Mouse (Mus musculus): ENCODE measurements around the gene Draxin. TPM values are rescaled to one million over a fixed set of nuclear protein-coding genes. Genes with fewer than 3 reads are reported as not detected.

Draxin gene
- total and polyA plus RNA-seq, 3 experiments = 0.08 to 0.17 TPM; not detected in 1

- Histone ChIP-seq H3K4me1 (ENCODE audit: control insufficient read depth in 1 of 2, insufficient read depth in 2 of 2, low read length in 2 of 2) (peaks cover 0 to 5% of the 10 kb centered on the region in 2 experiments; a peak in 2 of 4 replicates), H3K27ac (ENCODE audit: control insufficient read depth, low read depth, low read length) (no peak overlapping the region), H3K27me3 (ENCODE audit: control insufficient read depth in 1 of 2, insufficient read depth in 2 of 2, low read length in 2 of 2) (no peaks in the 10 kb centered on the region), H3K9ac (ENCODE audit: control insufficient read depth, low read depth, low read length, poor library complexity, severe bottlenecking) (peak overlapping the region; percentile 70), H3K79me2 (ENCODE audit: control insufficient read depth, insufficient read depth, low read length, poor library complexity) (no peaks in the 10 kb centered on the region), H3K4me3 (ENCODE audit: control insufficient read depth in 1 of 2, insufficient read depth in 1 of 2, low read depth in 2 of 2, low read length in 2 of 2) (peak overlapping the region; percentile 49 to 68), H3K9me3 (replicated peaks; ENCODE audit: insufficient read depth, low read length) (no peaks in the 10 kb centered on the region), H3K36me3 (ENCODE audit: control insufficient read depth in 1 of 2, insufficient read depth in 2 of 2, low read length in 2 of 2) (no peaks in the 10 kb centered on the region; a peak in 1 of 4 replicates)
- DNase-seq (ENCODE audit: low read depth, low spot score) = peak; percentile 66
- peak; percentile 51 for TF ChIP-seq SMC3 (IDR thresholded peaks at IDR 0.05; ENCODE audit: low read depth, low read length)
- TF ChIP-seq MXI1 (IDR thresholded peaks at IDR 0.05; ENCODE audit: low read depth, low read length) = 0 out of 2 replicates have a peak, but pooled peaks have one; percentile 16
- no peak for TF ChIP-seq TAL1 (IDR thresholded peaks at IDR 0.05; ENCODE audit: low read length)
- TF ChIP-seq GABPA (IDR thresholded peaks at IDR 0.05; ENCODE audit: low read depth, low read length) = no peak
- TF ChIP-seq MAZ (IDR thresholded peaks at IDR 0.05; ENCODE audit: low read depth, low read length) = 0 out of 2 replicates have a peak, but pooled peaks have one; percentile 33
- peak; percentile 43 to 62 (median 54) for TF ChIP-seq CTCF (IDR thresholded peaks at IDR 0.05 in 2 of 3, conservative IDR thresholded peaks at IDR 0.05 in 1 of 3; ENCODE audit: control insufficient read depth in 1 of 3, insufficient read depth in 1 of 3, low read depth in 2 of 3, low read length in 3 of 3, poor library complexity in 1 of 3, severe bottlenecking in 1 of 3)
- peak; percentile 3; the same call in 1 of the 2 replicates for TF ChIP-seq RAD21 (IDR thresholded peaks at IDR 0.05; ENCODE audit: low read depth, low read length)
Observed at GRCm38 (mm10) chr4:148115467-148115866, 15.0 kb downstream of the Draxin start.

GRCm38 (mm10) chr4:148114758-148115391, 15.6 kb downstream of the Draxin start:
- peak; percentile 86 for DNase-seq (ENCODE audit: low read depth, low spot score)
- Histone ChIP-seq H3K4me3 (ENCODE audit: control insufficient read depth in 1 of 2, insufficient read depth in 1 of 2, low read depth in 2 of 2, low read length in 2 of 2) (peak overlapping the region; percentile 49 to 68), H3K4me1 (ENCODE audit: control insufficient read depth in 1 of 2, insufficient read depth in 2 of 2, low read length in 2 of 2) (peaks cover 0 to 5% of the 10 kb centered on the region in 2 experiments; a peak in 2 of 4 replicates), H3K9ac (ENCODE audit: control insufficient read depth, low read depth, low read length, poor library complexity, severe bottlenecking) (peak overlapping the region; percentile 70), H3K27me3 (ENCODE audit: control insufficient read depth in 1 of 2, insufficient read depth in 2 of 2, low read length in 2 of 2) (no peaks in the 10 kb centered on the region), H3K79me2 (ENCODE audit: control insufficient read depth, insufficient read depth, low read length, poor library complexity) (no peaks in the 10 kb centered on the region), H3K27ac (ENCODE audit: control insufficient read depth, low read depth, low read length) (no peak overlapping the region), H3K9me3 (replicated peaks; ENCODE audit: insufficient read depth, low read length) (no peaks in the 10 kb centered on the region), H3K36me3 (ENCODE audit: control insufficient read depth in 1 of 2, insufficient read depth in 2 of 2, low read length in 2 of 2) (no peaks in the 10 kb centered on the region; a peak in 1 of 4 replicates)
- no peak for TF ChIP-seq MAX (IDR thresholded peaks at IDR 0.05; ENCODE audit: low read length)
- TF ChIP-seq JUND (IDR thresholded peaks at IDR 0.05; ENCODE audit: low read depth, low read length) = no peak
- no peak for TF ChIP-seq MAFK (IDR thresholded peaks at IDR 0.05; ENCODE audit: borderline replicate concordance, low read depth, low read length)
- 0 out of 2 replicates have a peak, but pooled peaks have one; percentile 7 for TF ChIP-seq HCFC1 (IDR thresholded peaks at IDR 0.05; ENCODE audit: low read depth, low read length)
- no peak for TF ChIP-seq CHD2 (IDR thresholded peaks at IDR 0.05; ENCODE audit: low read length)
- no peak for TF ChIP-seq GATA1 (IDR thresholded peaks at IDR 0.05; ENCODE audit: low read depth, low read length)
- TF ChIP-seq USF1 (IDR thresholded peaks at IDR 0.05; ENCODE audit: low read depth, low read length) = no peak
- TF ChIP-seq ZMIZ1 (IDR thresholded peaks at IDR 0.05; ENCODE audit: low read depth, low read length) = no peak
- TF ChIP-seq KAT2A (conservative IDR thresholded peaks at IDR 0.05; ENCODE audit: low read depth, low read length) = no peak
- TF ChIP-seq POLR2AphosphoS5 (IDR thresholded peaks at IDR 0.05; ENCODE audit: borderline replicate concordance, low read depth, low read length) = no peak
- no peak for TF ChIP-seq NELFE (IDR thresholded peaks at IDR 0.05; ENCODE audit: low read depth, low read length)
- no peak for TF ChIP-seq POLR2AphosphoS2 (IDR thresholded peaks at IDR 0.05; ENCODE audit: low read length)
- no peak for TF ChIP-seq ELF1 (IDR thresholded peaks at IDR 0.05; ENCODE audit: low read depth, low read length)
- TF ChIP-seq RCOR1 (IDR thresholded peaks at IDR 0.05; ENCODE audit: low read depth, low read length) = no peak
- TF ChIP-seq MAZ (IDR thresholded peaks at IDR 0.05; ENCODE audit: low read depth, low read length) = peak; percentile 54; the same call in 1 of the 2 replicates
- no peak for TF ChIP-seq BHLHE40 (IDR thresholded peaks at IDR 0.05; ENCODE audit: borderline replicate concordance, low read depth, low read length)
- TF ChIP-seq SMC3 (IDR thresholded peaks at IDR 0.05; ENCODE audit: low read depth, low read length) = peak; percentile 73
- peak; percentile 76 for TF ChIP-seq RAD21 (IDR thresholded peaks at IDR 0.05; ENCODE audit: low read depth, low read length)
- TF ChIP-seq MYB (IDR thresholded peaks at IDR 0.05; ENCODE audit: low read depth, low read length) = no peak
- TF ChIP-seq UBTF (IDR thresholded peaks at IDR 0.05; ENCODE audit: borderline replicate concordance, insufficient read depth, low read depth, low read length) = no peak
- TF ChIP-seq CHD1 (IDR thresholded peaks at IDR 0.05; ENCODE audit: low read depth, low read length) = no peak
- no peak for TF ChIP-seq TCF12 (IDR thresholded peaks at IDR 0.05; ENCODE audit: low read depth, low read length)
- TF ChIP-seq POLR2A (IDR thresholded peaks at IDR 0.05; ENCODE audit: control insufficient read depth in 1 of 2, insufficient read depth in 1 of 2, low read depth in 1 of 2, low read length in 2 of 2, poor library complexity in 1 of 2) = no peak
- TF ChIP-seq ZC3H11A (IDR thresholded peaks at IDR 0.05; ENCODE audit: low read depth, low read length) = peak; percentile 56
- no peak for TF ChIP-seq E2F4 (IDR thresholded peaks at IDR 0.05; ENCODE audit: borderline replicate concordance, low read depth, low read length)
- no peak for TF ChIP-seq MXI1 (IDR thresholded peaks at IDR 0.05; ENCODE audit: low read depth, low read length)
- no peak for TF ChIP-seq MYC (IDR thresholded peaks at IDR 0.05; ENCODE audit: low read depth, low read length)
- TF ChIP-seq ETS1 (IDR thresholded peaks at IDR 0.05; ENCODE audit: low read depth, low read length) = no peak
- no peak for TF ChIP-seq GABPA (IDR thresholded peaks at IDR 0.05; ENCODE audit: low read depth, low read length)
